Mouse (Mus musculus) regulatory T cell (primary cell): ENCODE data around the gene Kcne3.

Experiments
- in situ Hi-C: fragments of 300-600 bp; cut with MboI, MseI; formaldehyde crosslinking; loops from one replicate; pipeline ENCODE4 v1.15.1; 2025; ENCODE audit warnings: high pct_unique_total_duplicates

Gene Kcne3

GRCm38 (mm10) chr7:100176269-100176668 is at the start of gene Kcne3:
Kcne3 (plus strand) TSS chr7:100176502.
- in situ Hi-C loops, result no loop called here

GRCm38 (mm10) chr7:100126514-100126913 is 49.8 kb upstream of the Kcne3 start:
- in situ Hi-C loops, result no loop called here

DNA sequence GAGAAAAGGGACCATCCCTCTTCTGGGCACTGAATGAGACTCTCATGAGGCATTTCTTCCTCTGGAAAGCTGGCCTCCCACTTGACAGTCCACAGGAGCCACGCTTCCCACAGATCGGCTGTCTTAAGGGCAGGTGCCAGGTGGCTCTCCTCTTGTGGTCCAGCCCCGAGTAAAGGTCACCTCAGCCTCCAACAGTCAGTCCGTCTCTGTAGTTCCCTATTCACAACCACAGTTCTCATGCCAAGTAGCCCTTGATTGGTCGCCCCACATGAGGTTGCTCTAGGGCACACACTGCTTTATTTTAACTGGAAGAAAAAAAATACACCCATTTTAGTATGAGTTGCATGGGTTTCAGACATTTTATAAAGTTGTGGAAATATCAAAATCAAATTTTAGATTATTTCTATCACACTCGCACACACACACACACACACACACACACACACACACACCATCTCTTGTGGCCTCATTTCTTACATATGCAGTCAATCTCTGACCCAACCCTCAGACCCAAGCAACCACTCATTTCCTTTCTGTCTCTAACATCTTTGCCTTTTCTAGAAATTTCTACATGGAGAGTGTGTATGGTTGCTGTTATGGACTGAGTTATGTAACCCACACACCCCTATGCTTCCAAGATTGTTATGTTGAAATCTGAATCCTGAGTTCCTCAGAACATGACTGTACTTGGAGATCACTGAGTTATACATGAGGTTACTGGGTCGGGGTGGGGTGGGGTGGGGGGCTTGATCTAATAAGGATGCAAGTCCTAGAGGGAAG is 47.9 kb upstream of the Kcne3 start:
- in situ Hi-C loops, result no loop called here

DNA sequence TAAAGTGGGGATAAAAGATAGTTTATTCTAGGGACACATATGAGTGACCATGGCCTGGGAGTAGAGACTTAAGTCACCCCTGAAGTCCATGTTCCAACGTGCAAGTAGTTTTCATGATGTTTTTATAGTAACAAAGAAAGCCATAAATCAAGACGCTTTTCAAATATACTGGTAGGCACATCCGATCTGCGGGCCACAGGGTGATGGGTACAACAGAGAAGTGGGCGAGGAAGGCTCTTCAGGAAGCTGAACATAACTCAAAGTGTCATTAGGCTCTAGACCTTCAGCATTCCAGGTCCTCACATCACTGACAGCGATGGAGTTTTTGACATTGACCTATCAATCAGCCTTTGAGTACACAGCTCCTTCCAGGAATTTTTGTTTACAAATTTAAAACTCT is 45.7 kb upstream of the Kcne3 start:
- in situ Hi-C loops, result no loop called here

- in situ Hi-C loops, result no loop called here
These were observed 43.9 kb upstream of the Kcne3 start for GRCm38 (mm10) chr7:100132379-100132778.

DNA sequence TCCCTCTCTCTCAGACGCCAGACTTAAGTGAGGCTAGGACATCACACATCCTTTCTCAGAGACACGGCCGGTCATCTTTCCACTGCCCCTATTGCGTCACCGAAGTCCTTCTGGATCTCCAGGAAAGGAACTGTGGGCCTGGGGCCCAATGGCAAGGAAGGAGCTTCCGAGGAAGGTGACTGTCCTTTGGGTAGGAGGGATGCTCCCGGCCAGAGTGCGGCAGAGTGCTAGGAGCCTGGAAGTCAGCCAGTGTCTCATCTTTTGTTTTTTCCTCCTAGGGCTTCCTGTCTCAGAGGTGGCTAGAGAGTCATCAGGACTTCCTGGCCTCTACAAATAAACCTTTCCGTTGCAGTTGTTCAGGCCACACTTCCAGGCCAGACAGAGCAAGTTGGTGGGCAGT is 39.3 kb upstream of the Kcne3 start:
- in situ Hi-C loops, result no loop called here

- in situ Hi-C loops, result no loop called here
These were observed 38.2 kb upstream of the Kcne3 start for GRCm38 (mm10) chr7:100138075-100138474.

- in situ Hi-C loops, result no loop called here
These were observed 35.7 kb upstream of the Kcne3 start for GRCm38 (mm10) chr7:100140591-100140990.

- in situ Hi-C loops, result no loop called here
These were observed 27.7 kb upstream of the Kcne3 start for GRCm38 (mm10) chr7:100148586-100148985.

- in situ Hi-C loops, result no loop called here
These were observed 26.2 kb upstream of the Kcne3 start for GRCm38 (mm10) chr7:100150086-100150485.

DNA sequence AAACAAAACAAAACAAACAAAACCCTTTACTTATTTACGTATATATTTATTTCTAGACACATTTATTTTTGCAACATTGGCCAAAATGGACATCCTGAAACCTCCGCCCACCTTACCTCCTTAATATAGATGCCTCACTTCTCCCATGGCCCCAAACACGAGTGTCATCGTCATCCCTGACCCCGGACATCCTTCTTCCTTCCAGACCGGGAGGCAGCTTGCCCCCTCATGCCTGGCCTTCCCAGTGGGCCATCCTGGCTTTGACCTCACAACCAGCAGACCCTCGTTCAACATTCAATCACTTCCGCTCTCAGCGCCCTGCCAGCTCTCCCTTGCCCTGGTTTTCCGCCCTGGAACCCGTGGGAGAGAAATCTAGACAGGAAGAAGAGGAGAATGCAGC is 25.7 kb upstream of the Kcne3 start:
- in situ Hi-C loops, result no loop called here

- in situ Hi-C loops, result no loop called here
These were observed 18.6 kb upstream of the Kcne3 start for GRCm38 (mm10) chr7:100157669-100158068.

GRCm38 (mm10) chr7:100159105-100159841 is 17.0 kb upstream of the Kcne3 start, which contains the start of gene Lipt2:
Lipt2 (plus strand) TSS chr7:100159277.
- in situ Hi-C loops, result no loop called here

DNA sequence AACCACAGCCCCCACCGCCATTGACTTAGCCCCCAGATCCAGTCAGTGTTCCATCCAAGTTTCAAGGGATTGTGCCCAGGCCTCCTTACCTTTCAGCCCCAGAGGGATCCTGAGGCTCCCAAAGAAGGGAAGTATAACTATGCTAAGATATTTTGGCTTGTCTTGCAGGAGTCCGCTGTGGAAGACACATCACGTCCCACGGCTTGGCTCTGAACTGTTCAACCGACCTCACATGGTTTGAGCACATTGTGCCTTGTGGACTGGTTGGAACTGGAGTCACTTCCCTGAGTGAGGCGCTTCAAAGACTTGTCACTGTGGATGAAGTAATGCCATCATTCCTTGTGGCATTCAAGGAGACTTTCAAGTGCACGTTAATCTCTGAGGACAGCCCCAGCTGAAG is 16.3 kb upstream of the Kcne3 start:
- in situ Hi-C loops, result no loop called here

GRCm38 (mm10) chr7:100163506-100163905 is 12.8 kb upstream of the Kcne3 start:
- in situ Hi-C loops, result no loop called here

- in situ Hi-C loops, result no loop called here
These were observed 7.6 kb upstream of the Kcne3 start for GRCm38 (mm10) chr7:100168654-100169053.

DNA sequence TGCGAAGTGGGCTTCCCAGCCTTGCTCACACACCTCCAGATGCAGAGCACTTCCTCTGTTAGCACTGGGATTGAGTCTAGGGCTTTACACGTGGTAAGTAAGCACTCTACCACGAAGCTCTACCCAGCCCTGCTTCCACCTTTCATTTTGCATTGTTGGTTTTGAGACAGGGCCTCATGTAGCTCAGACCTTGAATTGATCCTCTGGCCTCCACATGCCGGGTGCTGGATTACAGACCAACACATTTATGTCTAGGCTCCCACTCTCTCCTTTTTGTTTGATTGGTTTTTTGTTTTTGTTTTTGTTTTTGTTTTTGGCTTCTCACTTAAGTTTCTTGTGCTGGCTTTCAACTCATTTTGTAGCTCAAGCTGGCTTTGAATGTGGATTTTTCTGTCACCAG is 5.5 kb upstream of the Kcne3 start:
- in situ Hi-C loops, result no loop called here

- in situ Hi-C loops, result no loop called here
These were observed 2.0 kb downstream of the Kcne3 start for GRCm38 (mm10) chr7:100178016-100178890.

DNA sequence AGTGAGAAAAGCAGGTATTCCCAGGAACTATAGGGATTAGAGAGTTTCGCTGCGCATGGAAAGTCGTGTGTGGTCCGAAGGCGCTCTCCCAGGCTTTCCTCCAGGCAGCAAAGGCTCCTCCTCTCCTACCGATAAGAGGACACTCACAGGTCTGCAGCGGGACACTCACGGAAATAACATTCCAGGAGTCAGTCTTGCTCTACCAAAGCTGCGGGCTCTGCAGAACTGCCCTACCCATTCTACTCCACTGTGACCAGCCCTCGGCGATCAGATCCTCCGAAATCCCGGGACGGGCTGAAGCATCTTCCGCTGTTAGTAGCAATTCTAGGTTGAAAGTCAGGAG is 2.6 kb downstream of the Kcne3 start:
- in situ Hi-C loops, result no loop called here

- in situ Hi-C loops, result no loop called here
These were observed 3.1 kb downstream of the Kcne3 start for GRCm38 (mm10) chr7:100179394-100179793.

DNA sequence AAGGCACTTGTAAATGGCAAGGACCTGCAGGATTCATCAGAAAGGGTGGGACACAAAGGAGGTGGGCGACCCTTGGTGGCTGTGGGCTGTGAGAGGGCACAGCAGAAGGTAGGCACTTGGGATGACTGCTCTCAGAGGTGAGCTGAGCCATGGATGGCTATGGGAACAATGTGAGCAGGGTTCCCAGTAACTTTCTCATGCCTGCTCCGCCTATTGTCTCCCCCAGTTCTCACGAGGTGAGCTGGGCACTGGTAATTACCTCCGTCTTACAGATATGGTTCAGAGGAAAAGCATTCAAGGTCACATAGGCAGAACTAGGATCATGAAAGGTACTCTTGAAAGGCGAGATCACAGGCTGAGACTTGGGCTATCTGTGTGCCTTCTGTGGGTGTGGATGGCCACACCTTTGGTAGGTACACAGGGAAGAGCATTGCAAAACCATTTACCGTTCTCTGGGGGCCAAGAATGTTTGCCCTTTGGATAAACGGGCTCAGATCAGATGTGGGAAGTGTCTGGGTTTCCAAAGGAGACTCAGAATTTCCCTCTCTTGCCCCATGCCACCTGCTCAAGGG is 3.6 kb downstream of the Kcne3 start:
- in situ Hi-C loops, result no loop called here

DNA sequence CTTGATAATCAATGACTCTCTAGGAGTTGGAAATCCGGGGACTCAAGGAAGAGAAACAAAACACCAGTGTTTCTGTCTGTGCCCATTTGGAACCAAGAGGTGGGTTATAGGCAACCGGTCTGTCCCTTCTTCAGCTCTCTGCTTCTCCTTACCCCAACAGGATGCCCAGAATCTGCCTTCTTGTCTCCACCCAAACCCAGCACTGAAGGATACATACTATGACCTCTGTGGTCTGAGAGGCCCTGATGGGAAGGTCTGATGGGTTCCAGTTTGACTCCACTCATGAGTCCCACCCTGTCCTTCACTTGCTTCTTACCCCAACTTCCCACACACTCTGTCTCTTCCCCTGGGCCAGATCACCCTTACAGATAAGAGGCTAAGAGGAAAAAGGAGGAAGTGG is 4.9 kb downstream of the Kcne3 start:
- in situ Hi-C loops, result no loop called here
